Mouse (Mus musculus): ENCODE measurements around the gene Rab25. TPM values are rescaled to one million over a fixed set of nuclear protein-coding genes. Genes with fewer than 3 reads are reported as not detected.

Rab25 gene
- polyA plus RNA-seq, 1 experiment from 2014 or later, result 252 TPM

DNA sequence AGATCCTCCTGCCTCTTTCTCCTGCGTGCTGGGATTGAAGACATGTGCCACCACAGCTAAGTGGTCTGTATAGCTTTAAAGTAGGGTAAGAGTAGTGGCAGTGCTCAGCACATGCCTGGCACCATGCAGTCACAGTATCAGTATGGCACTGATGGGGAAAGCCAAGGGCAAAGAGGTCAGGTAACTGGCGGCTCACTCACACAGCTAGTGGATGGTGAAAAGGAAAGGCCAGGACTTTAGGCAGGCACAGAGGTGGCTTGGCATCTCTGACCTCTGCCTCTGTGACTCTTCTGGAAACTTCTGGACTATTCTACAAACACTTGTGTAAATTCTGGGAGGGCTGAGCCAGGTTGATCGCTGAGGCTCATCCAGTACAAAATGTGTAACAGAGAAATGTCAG, 18.0 kb upstream of the Rab25 start:
- WGBS, result 94% methylated on average over 3 of the region's 3 CpGs
- Histone ChIP-seq H3K4me3 (ENCODE audit: low read depth, low read length) (no peak overlapping the region), H3K4me1 (replicated peaks; ENCODE audit: control insufficient read depth, insufficient read depth) (no peaks in the 10 kb centered on the region), H3K4me2 (replicated peaks; ENCODE audit: low read depth) (no peak overlapping the region), H3K27me3 (ENCODE audit: control insufficient read depth, insufficient read depth, low read length) (no peaks in the 10 kb centered on the region), H3K9me3 (ENCODE audit: control insufficient read depth, low read length) (no peaks in the 10 kb centered on the region), H3K9ac (ENCODE audit: low read length) (no peak overlapping the region), H3K36me3 (ENCODE audit: control insufficient read depth, insufficient read depth, low read length) (peaks cover 23% of the 10 kb centered on the region), H3K27ac (replicated peaks) (peak overlapping the region; percentile 8)
- no peak for DNase-seq (ENCODE audit: low spot score)
- no peak for ATAC-seq (ENCODE audit: low FRiP score, low TSS enrichment)
- no peak for TF ChIP-seq CTCF (IDR thresholded peaks at IDR 0.05; ENCODE audit: low read depth)
- no peak for TF ChIP-seq EP300 (optimal IDR thresholded peaks at IDR 0.05)

- WGBS, result 79% methylated on average over 7 of the region's 7 CpGs
- TF ChIP-seq CTCF (IDR thresholded peaks at IDR 0.05; ENCODE audit: low read depth), result no peak
- TF ChIP-seq EP300 (optimal IDR thresholded peaks at IDR 0.05), result no peak
Observed at GRCm38 (mm10) chr3:88563966-88564365, 15.9 kb upstream of the Rab25 start.

GRCm38 (mm10) chr3:88563442-88563841, 15.3 kb upstream of the Rab25 start:
- Histone ChIP-seq H3K4me2 (replicated peaks; ENCODE audit: low read depth) (no peak overlapping the region), H3K9me3 (ENCODE audit: control insufficient read depth, low read length) (no peaks in the 10 kb centered on the region), H3K27ac (replicated peaks) (no peak overlapping the region), H3K27me3 (ENCODE audit: control insufficient read depth, insufficient read depth, low read length) (no peaks in the 10 kb centered on the region), H3K4me3 (ENCODE audit: low read depth, low read length) (no peak overlapping the region), H3K4me1 (replicated peaks; ENCODE audit: control insufficient read depth, insufficient read depth) (no peaks in the 10 kb centered on the region), H3K9ac (ENCODE audit: low read length) (no peak overlapping the region), H3K36me3 (ENCODE audit: control insufficient read depth, insufficient read depth, low read length) (peaks cover 30% of the 10 kb centered on the region)
- 67% methylated on average over 4 of the region's 4 CpGs for WGBS
- ATAC-seq (ENCODE audit: low FRiP score, low TSS enrichment) (no peak), DNase-seq (ENCODE audit: low spot score) (no peak)
- TF ChIP-seq CTCF (IDR thresholded peaks at IDR 0.05; ENCODE audit: low read depth), result no peak
- no peak for TF ChIP-seq EP300 (optimal IDR thresholded peaks at IDR 0.05)

More at GRCm38 (mm10) chr3:88563966-88564365, 15.9 kb upstream of the Rab25 start:
- ATAC-seq (ENCODE audit: low FRiP score, low TSS enrichment), result no peak; the same call in 1 of the 2 replicates
- H3K4me2 ChIP-seq (replicated peaks; ENCODE audit: low read depth), result no peak overlapping the region
- peaks cover 31% of the 10 kb centered on the region for H3K36me3 ChIP-seq (ENCODE audit: control insufficient read depth, insufficient read depth, low read length)
- H3K9me3 ChIP-seq (ENCODE audit: control insufficient read depth, low read length), result no peaks in the 10 kb centered on the region
- H3K4me1 ChIP-seq (replicated peaks; ENCODE audit: control insufficient read depth, insufficient read depth), result no peaks in the 10 kb centered on the region
- no peak overlapping the region for H3K4me3 ChIP-seq (ENCODE audit: low read depth, low read length)
- DNase-seq (ENCODE audit: low spot score), result no peak
- H3K9ac ChIP-seq (ENCODE audit: low read length), result no peak overlapping the region
- no peak overlapping the region for H3K27ac ChIP-seq (replicated peaks)
- no peaks in the 10 kb centered on the region for H3K27me3 ChIP-seq (ENCODE audit: control insufficient read depth, insufficient read depth, low read length)

- H3K27me3 ChIP-seq (ENCODE audit: control insufficient read depth, insufficient read depth, low read length), result no peaks in the 10 kb centered on the region
- H3K4me2 ChIP-seq (replicated peaks; ENCODE audit: low read depth), result no peak overlapping the region
- H3K4me1 ChIP-seq (replicated peaks; ENCODE audit: control insufficient read depth, insufficient read depth), result no peaks in the 10 kb centered on the region
- H3K4me3 ChIP-seq (ENCODE audit: low read depth, low read length), result no peak overlapping the region
- H3K27ac ChIP-seq (replicated peaks), result no peak overlapping the region
- WGBS, result 76% methylated on average over 4 of the region's 4 CpGs
- H3K9ac ChIP-seq (ENCODE audit: low read length), result no peak overlapping the region
- H3K36me3 ChIP-seq (ENCODE audit: control insufficient read depth, insufficient read depth, low read length), result peaks cover 19% of the 10 kb centered on the region
- TF ChIP-seq EP300 (optimal IDR thresholded peaks at IDR 0.05), result no peak
- DNase-seq (ENCODE audit: low spot score) (no peak), ATAC-seq (ENCODE audit: low FRiP score, low TSS enrichment) (no peak)
- no peaks in the 10 kb centered on the region for H3K9me3 ChIP-seq (ENCODE audit: control insufficient read depth, low read length)
Observed at GRCm38 (mm10) chr3:88561989-88562388, 13.9 kb upstream of the Rab25 start.

GRCm38 (mm10) chr3:88559596-88559995, 11.5 kb upstream of the Rab25 start:
- H3K36me3 ChIP-seq (ENCODE audit: control insufficient read depth, insufficient read depth, low read length), result peaks cover 27% of the 10 kb centered on the region
- no peak for ATAC-seq (ENCODE audit: low FRiP score, low TSS enrichment)

GRCm38 (mm10) chr3:88556616-88557015, 8.5 kb upstream of the Rab25 start:
- no peak overlapping the region for H3K27ac ChIP-seq (replicated peaks)
- peaks cover 16% of the 10 kb centered on the region for H3K36me3 ChIP-seq (ENCODE audit: control insufficient read depth, insufficient read depth, low read length)
- 93% methylated on average over 8 of the region's 8 CpGs for WGBS
- no peak for ATAC-seq (ENCODE audit: low FRiP score, low TSS enrichment)
- DNase-seq (ENCODE audit: low spot score), result no peak
- no peak overlapping the region for H3K4me2 ChIP-seq (replicated peaks; ENCODE audit: low read depth)
- no peaks in the 10 kb centered on the region for H3K4me1 ChIP-seq (replicated peaks; ENCODE audit: control insufficient read depth, insufficient read depth)
- TF ChIP-seq EP300 (optimal IDR thresholded peaks at IDR 0.05) (no peak), CTCF (IDR thresholded peaks at IDR 0.05; ENCODE audit: low read depth) (no peak)
- H3K9ac ChIP-seq (ENCODE audit: low read length), result no peak overlapping the region
- H3K9me3 ChIP-seq (ENCODE audit: control insufficient read depth, low read length), result no peaks in the 10 kb centered on the region
- no peak overlapping the region for H3K4me3 ChIP-seq (ENCODE audit: low read depth, low read length)
- no peaks in the 10 kb centered on the region for H3K27me3 ChIP-seq (ENCODE audit: control insufficient read depth, insufficient read depth, low read length)

More at GRCm38 (mm10) chr3:88559596-88559995, 11.5 kb upstream of the Rab25 start:
- H3K4me3 ChIP-seq (ENCODE audit: low read depth, low read length), result no peak overlapping the region
- WGBS, result 96% methylated on average over 9 of the region's 9 CpGs
- H3K9ac ChIP-seq (ENCODE audit: low read length), result no peak overlapping the region
- no peaks in the 10 kb centered on the region for H3K4me1 ChIP-seq (replicated peaks; ENCODE audit: control insufficient read depth, insufficient read depth)
- TF ChIP-seq EP300 (optimal IDR thresholded peaks at IDR 0.05) (no peak), CTCF (IDR thresholded peaks at IDR 0.05; ENCODE audit: low read depth) (no peak)
- H3K27me3 ChIP-seq (ENCODE audit: control insufficient read depth, insufficient read depth, low read length), result no peaks in the 10 kb centered on the region
- H3K4me2 ChIP-seq (replicated peaks; ENCODE audit: low read depth), result no peak overlapping the region
- H3K27ac ChIP-seq (replicated peaks), result no peak overlapping the region
- H3K9me3 ChIP-seq (ENCODE audit: control insufficient read depth, low read length), result no peaks in the 10 kb centered on the region
- DNase-seq (ENCODE audit: low spot score), result no peak

All from stomach, postnatal 0 days (tissue).